Mouse (Mus musculus): ENCODE results near the gene Slc9a1. TPM values are rescaled to one million over a fixed set of nuclear protein-coding genes. Genes with fewer than 3 reads are reported as not detected.

Gene Slc9a1
- polyA plus RNA-seq, 1 experiment: 36.1 TPM

DNA sequence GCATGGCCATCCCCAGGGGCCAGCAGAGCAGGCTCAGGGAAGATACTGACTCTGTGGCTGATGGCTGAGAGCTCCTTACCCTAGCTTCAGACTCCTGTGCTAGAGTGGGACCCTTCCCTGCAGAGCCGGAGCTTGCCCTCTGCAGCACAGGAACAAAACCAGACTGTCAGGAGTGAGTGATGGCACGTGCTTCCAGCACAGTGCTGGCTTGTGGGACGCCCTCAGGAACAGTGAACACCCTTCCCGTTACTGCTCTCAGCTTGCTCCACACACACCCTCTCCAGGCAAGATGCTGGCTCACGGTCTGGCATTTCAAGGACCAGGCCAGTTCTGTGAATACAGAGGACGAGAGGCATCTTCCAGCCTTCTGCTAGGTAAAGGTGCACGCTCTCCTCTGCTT lies 38.5 kb downstream of the Slc9a1 start:
- no peak overlapping the region for H3K27ac ChIP-seq (ENCODE audit: insufficient read depth, low read length)
- peaks cover 14% of the 10 kb centered on the region for H3K4me1 ChIP-seq (ENCODE audit: control insufficient read depth, insufficient read depth, low read length)
- H3K4me3 ChIP-seq (ENCODE audit: insufficient read depth, low read length): no peak overlapping the region
- TF ChIP-seq CTCF (IDR thresholded peaks at IDR 0.05; ENCODE audit: extremely low read depth, insufficient read depth, low read length) (no peak), POLR2A (IDR thresholded peaks at IDR 0.05; ENCODE audit: extremely low read depth, insufficient read depth, low read length) (no peak)

DNA sequence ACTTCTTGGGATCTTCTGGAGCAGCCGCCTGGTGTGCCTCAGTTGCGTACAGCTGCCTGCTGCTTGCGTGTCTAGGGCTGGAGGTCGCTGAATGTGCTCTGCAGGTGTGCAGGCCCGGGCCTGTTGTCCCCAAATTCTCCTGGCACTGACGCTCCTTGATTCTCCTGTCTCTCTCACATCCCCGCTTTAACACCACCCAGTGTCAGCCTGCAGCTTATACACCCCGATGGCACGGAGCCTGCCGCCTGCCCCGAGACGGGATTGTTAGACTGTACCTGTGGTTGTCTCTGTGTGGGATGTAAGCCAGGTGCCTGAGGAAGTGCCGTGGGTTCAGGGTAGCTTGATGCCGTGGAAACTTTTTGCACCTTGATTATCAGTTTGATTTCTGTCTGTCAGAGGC lies 41.5 kb downstream of the Slc9a1 start:
- H3K4me3 ChIP-seq (ENCODE audit: insufficient read depth, low read length): no peak overlapping the region
- no peak overlapping the region for H3K27ac ChIP-seq (ENCODE audit: insufficient read depth, low read length)
- no peak for TF ChIP-seq CTCF (IDR thresholded peaks at IDR 0.05; ENCODE audit: extremely low read depth, insufficient read depth, low read length)
- no peak for TF ChIP-seq POLR2A (IDR thresholded peaks at IDR 0.05; ENCODE audit: extremely low read depth, insufficient read depth, low read length)
- H3K4me1 ChIP-seq (ENCODE audit: control insufficient read depth, insufficient read depth, low read length): peaks cover 12% of the 10 kb centered on the region

DNA sequence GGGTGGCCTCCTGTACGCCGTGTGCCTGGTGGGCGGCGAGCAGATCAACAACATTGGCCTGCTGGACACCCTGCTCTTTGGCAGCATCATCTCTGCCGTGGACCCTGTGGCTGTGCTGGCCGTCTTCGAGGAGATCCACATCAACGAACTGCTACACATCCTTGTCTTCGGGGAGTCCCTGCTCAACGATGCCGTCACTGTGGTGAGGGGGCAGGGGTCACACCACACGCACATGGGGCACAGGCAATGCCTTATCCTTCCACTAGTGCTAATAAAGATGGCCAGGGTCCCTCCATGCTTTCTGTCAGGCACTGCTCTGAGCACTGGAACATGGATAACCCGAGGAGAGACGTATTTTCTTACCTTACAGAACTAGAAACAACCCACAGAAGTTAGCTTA lies 42.6 kb downstream of the Slc9a1 start:
- no peak for TF ChIP-seq CTCF (IDR thresholded peaks at IDR 0.05; ENCODE audit: extremely low read depth, insufficient read depth, low read length)
- no peak overlapping the region for H3K27ac ChIP-seq (ENCODE audit: insufficient read depth, low read length)
- H3K4me3 ChIP-seq (ENCODE audit: insufficient read depth, low read length): no peak overlapping the region
- H3K4me1 ChIP-seq (ENCODE audit: control insufficient read depth, insufficient read depth, low read length): peaks cover 11% of the 10 kb centered on the region

DNA sequence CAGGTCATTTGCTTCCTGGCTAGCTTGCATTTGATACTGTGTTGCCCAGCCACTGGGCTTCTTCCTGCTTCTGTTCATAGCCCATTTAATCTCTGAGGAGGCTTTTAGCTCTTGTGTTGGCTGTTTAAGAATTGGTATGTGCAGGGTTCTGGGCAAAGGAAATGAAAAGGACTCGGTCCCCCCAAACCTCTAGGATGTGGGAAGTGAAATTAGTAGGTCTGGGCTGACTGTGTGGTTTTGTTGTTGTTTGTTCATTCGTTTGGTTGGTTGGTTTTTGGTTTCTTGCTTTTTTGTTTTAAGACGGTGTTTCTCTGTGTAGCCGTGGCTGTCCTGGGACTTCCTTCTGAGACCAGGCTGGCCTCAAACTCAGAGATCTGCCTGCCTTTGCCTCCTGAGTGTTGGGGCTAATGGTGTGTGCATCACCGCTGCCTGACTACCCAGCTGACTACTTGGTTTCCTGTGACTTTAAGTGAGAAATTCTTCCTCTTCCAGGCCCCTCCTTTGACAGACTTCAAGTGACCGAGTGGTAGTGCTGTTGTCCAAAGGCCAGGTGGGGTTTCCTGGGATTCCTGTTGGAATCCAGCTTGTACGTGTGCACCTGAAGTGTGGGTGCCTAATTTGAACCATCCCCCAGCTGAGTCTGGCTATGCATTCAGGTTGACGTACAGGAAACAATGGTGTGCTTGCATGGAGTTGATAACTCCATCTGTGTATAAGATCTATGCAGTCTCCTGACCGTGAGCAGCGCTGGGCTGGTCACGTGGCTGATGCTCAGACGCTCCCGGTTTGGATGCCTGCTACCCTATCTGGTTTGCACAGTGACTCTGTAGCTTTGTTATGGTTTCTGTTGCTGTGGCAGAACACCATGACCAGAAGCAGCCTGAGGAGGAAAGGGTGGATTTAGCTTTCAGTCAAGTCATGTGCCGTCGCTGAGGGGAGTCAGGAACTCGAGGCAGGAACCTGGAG lies 43.4 kb downstream of the Slc9a1 start:
- no peak overlapping the region for H3K4me3 ChIP-seq (ENCODE audit: insufficient read depth, low read length)
- H3K27ac ChIP-seq (ENCODE audit: insufficient read depth, low read length): no peak overlapping the region
- peaks cover 4% of the 10 kb centered on the region; the same call in 1 of the 2 replicates for H3K4me1 ChIP-seq (ENCODE audit: control insufficient read depth, insufficient read depth, low read length)
- TF ChIP-seq CTCF (IDR thresholded peaks at IDR 0.05; ENCODE audit: extremely low read depth, insufficient read depth, low read length): no peak
- no peak for TF ChIP-seq POLR2A (IDR thresholded peaks at IDR 0.05; ENCODE audit: extremely low read depth, insufficient read depth, low read length)

DNA sequence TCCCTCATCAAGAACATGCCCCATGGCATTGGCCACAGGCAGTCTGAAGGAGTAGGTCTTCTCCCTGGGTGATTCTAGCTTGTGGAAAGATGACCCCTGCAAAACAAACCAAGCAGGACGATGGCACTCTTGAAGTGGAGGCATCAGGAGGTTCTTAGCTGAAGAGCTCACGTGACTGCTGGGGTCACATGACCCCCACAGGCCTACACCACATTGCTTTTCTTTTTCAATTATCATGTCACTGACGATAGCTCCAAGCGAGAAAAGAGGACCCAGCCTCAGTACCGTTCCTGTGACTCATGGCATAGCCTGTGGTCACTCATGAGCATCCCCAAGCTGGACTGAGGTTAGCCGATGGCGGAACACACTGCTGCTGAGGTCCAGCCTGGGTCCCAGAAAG lies 44.1 kb downstream of the Slc9a1 start:
- Histone ChIP-seq H3K4me3 (ENCODE audit: insufficient read depth, low read length) (no peak overlapping the region), H3K4me1 (ENCODE audit: control insufficient read depth, insufficient read depth, low read length) (no peaks in the 10 kb centered on the region), H3K27ac (ENCODE audit: insufficient read depth, low read length) (no peak overlapping the region)
- no peak for TF ChIP-seq CTCF (IDR thresholded peaks at IDR 0.05; ENCODE audit: extremely low read depth, insufficient read depth, low read length)
- no peak for TF ChIP-seq POLR2A (IDR thresholded peaks at IDR 0.05; ENCODE audit: extremely low read depth, insufficient read depth, low read length)

DNA sequence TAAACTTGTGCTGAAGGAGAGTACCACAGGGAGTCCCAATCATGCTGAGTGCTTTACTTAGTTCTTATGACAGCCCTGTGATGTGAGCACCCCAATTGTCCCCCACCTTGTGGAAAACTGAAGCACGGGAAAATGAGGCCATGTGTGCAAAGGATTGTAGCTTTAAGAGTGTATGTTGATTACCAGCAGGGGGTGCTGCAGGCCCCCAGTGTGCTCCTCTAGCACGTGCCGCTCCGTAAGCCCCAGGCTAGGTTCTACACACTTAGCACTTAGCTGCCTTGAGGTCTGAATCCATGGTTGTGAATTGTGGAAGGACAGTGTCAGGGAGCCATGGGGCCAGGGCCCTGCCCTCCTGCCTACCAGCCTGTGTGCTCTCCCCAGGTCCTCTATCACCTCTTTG lies 45.4 kb downstream of the Slc9a1 start:
- peak; percentile 33 for TF ChIP-seq CTCF (IDR thresholded peaks at IDR 0.05; ENCODE audit: extremely low read depth, insufficient read depth, low read length)
- TF ChIP-seq POLR2A (IDR thresholded peaks at IDR 0.05; ENCODE audit: extremely low read depth, insufficient read depth, low read length): no peak
- no peak overlapping the region for H3K27ac ChIP-seq (ENCODE audit: insufficient read depth, low read length)
- H3K4me1 ChIP-seq (ENCODE audit: control insufficient read depth, insufficient read depth, low read length): no peaks in the 10 kb centered on the region
- no peak overlapping the region for H3K4me3 ChIP-seq (ENCODE audit: insufficient read depth, low read length)

DNA sequence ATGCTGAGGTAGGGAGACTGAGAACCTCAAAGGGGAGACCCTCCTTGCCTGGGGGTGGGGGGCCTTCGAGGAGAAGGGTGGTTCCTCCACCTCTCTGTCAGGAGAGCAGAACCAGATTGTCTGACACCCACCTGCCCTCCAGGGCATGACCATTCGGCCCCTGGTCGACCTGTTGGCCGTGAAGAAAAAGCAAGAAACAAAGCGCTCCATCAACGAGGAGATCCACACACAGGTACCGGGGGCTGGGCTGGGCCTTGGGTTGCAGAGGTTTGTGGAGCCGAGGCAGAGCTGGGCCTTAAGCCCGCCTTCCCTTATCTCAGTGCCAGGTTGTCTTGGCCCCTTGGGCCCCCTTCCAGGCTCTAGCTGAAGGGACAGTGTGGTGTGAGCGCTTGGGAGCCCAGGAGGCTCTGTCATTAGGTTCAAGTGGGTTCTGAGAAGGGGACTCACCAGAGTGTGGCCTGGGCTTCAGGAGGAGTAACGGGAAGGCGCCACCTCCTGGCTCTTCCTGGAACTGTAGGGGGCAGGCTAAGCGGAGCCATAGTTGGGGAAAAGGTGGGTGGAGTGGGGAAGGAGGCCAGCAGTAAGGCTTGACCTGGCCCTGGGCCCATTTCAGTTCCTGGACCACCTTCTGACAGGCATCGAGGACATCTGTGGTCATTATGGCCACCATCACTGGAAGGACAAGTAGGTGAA lies 50.0 kb downstream of the Slc9a1 start:
- no peak overlapping the region for H3K4me3 ChIP-seq (ENCODE audit: insufficient read depth, low read length)
- H3K27ac ChIP-seq (ENCODE audit: insufficient read depth, low read length): no peak overlapping the region
- no peak for TF ChIP-seq POLR2A (IDR thresholded peaks at IDR 0.05; ENCODE audit: extremely low read depth, insufficient read depth, low read length)
- peak; percentile 72 for TF ChIP-seq CTCF (IDR thresholded peaks at IDR 0.05; ENCODE audit: extremely low read depth, insufficient read depth, low read length)
- H3K4me1 ChIP-seq (ENCODE audit: control insufficient read depth, insufficient read depth, low read length): no peaks in the 10 kb centered on the region

DNA sequence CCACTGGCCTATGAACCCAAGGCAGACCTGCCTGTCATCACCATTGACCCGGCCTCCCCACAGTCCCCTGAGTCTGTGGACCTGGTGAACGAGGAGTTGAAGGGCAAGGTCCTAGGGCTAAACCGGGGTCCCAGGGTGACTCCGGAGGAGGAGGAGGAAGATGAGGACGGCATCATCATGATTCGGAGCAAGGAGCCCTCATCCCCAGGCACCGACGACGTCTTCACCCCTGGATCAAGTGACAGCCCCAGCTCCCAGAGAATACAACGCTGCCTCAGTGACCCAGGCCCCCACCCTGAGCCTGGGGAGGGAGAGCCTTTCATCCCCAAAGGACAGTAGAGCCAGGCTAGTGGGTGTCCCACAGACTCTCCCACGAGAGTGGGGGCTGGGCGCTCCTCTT lies 52.5 kb downstream of the Slc9a1 start:
- TF ChIP-seq POLR2A (IDR thresholded peaks at IDR 0.05; ENCODE audit: extremely low read depth, insufficient read depth, low read length) (no peak), CTCF (IDR thresholded peaks at IDR 0.05; ENCODE audit: extremely low read depth, insufficient read depth, low read length) (no peak)
- Histone ChIP-seq H3K4me1 (ENCODE audit: control insufficient read depth, insufficient read depth, low read length) (no peaks in the 10 kb centered on the region), H3K4me3 (ENCODE audit: insufficient read depth, low read length) (no peak overlapping the region), H3K27ac (ENCODE audit: insufficient read depth, low read length) (no peak overlapping the region)

DNA sequence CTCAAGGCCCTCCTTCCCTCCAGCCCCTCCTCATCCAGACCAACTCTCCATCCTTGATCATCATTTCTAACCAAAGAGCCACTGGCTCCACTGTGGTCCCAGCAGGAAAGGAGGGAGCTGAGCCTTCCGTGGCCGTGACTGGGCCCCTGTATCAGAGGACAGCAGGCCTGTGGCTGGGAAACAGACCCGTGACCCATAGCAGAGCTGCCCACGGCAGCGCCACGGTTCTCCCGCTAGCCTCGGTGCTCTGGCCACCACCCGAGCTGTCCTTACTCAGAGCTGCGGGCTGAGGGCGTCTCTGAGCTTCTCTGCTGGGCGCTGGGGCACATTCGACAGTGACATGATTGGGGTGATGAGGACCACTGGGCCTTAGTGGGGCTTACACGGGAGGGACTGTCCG lies 53.1 kb downstream of the Slc9a1 start:
- TF ChIP-seq POLR2A (IDR thresholded peaks at IDR 0.05; ENCODE audit: extremely low read depth, insufficient read depth, low read length) (no peak), CTCF (IDR thresholded peaks at IDR 0.05; ENCODE audit: extremely low read depth, insufficient read depth, low read length) (no peak)
- Histone ChIP-seq H3K27ac (ENCODE audit: insufficient read depth, low read length) (no peak overlapping the region), H3K4me1 (ENCODE audit: control insufficient read depth, insufficient read depth, low read length) (no peaks in the 10 kb centered on the region), H3K4me3 (ENCODE audit: insufficient read depth, low read length) (no peak overlapping the region)

DNA sequence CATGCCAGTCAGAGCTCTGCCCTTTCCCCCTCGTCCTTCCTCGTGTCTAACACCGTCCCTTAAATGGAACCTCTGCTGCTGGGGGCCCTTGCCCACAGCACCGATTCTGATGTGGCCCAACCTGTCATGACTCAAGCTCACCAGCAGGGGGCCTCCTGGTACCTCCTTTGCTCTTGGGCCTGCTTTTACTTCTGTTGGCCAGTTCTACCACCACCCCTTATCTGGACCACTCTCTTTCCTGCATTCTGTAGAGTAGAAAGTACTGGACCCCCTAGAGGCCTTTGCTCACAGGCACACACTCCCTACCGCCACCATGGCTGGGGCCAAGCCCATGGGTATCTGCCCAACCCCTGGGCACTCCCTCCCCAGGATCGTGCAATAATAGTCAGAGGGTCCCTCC lies 53.6 kb downstream of the Slc9a1 start:
- no peak for TF ChIP-seq POLR2A (IDR thresholded peaks at IDR 0.05; ENCODE audit: extremely low read depth, insufficient read depth, low read length)
- peak; percentile 84 for TF ChIP-seq CTCF (IDR thresholded peaks at IDR 0.05; ENCODE audit: extremely low read depth, insufficient read depth, low read length)
- Histone ChIP-seq H3K27ac (ENCODE audit: insufficient read depth, low read length) (no peak overlapping the region), H3K4me3 (ENCODE audit: insufficient read depth, low read length) (no peak overlapping the region), H3K4me1 (ENCODE audit: control insufficient read depth, insufficient read depth, low read length) (no peaks in the 10 kb centered on the region)

All from cortical plate, adult 2 months (tissue).